Mouse (Mus musculus): ENCODE measurements around the gene Adam10.

GRCm38 (mm10) chr9:70760974-70761373 is 82.2 kb downstream of the Adam10 start:
- TF ChIP-seq POLR2A (IDR thresholded peaks at IDR 0.05; ENCODE audit: low read depth, low read length) (no peak), CTCF (IDR thresholded peaks at IDR 0.05; ENCODE audit: extremely low read depth, insufficient read depth, insufficient read length, insufficient replicate concordance) (no peak)
